Mouse (Mus musculus): Measurements from ENCODE around the gene Exph5. TPM values are rescaled to one million over a fixed set of nuclear protein-coding genes. Genes with fewer than 3 reads are reported as not detected.

Gene Exph5
- polyA plus RNA-seq, 1 experiment from 2014 or later: 6.5 TPM

DNA sequence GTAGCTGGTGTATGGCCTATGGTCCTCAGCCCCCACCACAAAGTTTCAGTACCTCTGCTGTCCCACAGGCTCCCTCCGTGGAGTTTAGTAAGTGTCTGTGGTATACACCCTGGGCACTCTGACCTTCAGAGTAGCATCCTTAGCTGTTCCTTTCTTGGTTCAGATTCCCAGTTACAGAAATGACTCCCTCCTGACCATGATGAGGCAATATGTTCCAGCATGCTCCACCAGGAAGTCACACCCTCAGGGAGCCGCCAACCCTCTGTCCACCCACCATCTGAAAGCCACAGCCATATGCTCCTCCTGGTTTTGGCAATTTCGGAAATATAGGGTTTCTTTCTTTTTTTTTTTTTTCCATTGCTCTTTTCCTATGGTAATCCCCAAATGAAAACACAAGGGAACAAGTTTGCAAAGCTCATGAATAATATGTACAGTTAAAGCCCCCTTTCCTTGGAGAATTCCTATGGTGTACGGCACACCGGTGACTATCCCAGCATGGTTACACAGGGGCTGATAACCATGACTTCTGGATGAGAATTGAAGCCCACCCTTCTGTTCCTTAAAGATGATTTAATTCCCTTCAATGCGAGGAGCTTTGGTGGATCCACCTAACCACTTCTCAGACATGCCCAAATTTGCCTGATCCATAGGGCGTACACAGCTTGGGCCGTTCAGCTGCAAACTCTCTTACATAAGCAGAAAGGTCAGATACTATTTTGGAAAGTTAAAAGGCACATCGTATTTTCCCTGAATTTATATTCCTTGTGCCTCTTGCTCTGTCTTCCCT is 43.4 kb downstream of the Exph5 start:
- DNase-seq (ENCODE audit: low spot score): no peak

DNA sequence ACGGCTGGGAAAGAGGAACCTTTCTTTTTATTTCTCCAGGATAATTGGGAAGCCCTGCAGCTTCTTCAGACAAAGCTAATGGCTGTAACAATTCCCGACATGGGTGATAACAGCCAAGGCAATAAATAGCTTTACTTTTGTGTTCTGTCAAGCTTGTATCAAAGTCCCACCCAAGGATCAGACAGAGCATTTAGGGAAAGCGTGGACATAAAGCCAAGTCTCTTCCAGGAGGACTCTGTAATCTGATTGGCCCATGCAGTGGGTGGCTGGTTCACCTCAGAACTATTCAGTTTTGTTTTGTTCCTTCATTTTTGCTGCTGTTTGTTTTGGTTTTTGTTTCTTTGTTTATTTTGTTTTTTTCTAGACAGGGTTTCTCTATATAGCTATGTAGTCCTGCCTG is 44.3 kb downstream of the Exph5 start:
- Histone ChIP-seq H3K9ac (ENCODE audit: low read length) (no peak overlapping the region), H3K9me3 (ENCODE audit: control insufficient read depth, low read length) (no peaks in the 10 kb centered on the region), H3K4me3 (ENCODE audit: low read depth, low read length) (no peak overlapping the region), H3K27me3 (ENCODE audit: control insufficient read depth, insufficient read depth, low read length) (no peaks in the 10 kb centered on the region), H3K4me1 (replicated peaks; ENCODE audit: control insufficient read depth, insufficient read depth) (no peaks in the 10 kb centered on the region; the same call in 1 of the 2 replicates), H3K27ac (replicated peaks) (no peak overlapping the region; the same call in 1 of the 2 replicates), H3K36me3 (ENCODE audit: control insufficient read depth, insufficient read depth, low read length) (no peaks in the 10 kb centered on the region), H3K4me2 (replicated peaks; ENCODE audit: low read depth) (no peak overlapping the region)
- DNase-seq (ENCODE audit: low spot score) (no peak), ATAC-seq (ENCODE audit: low FRiP score, low TSS enrichment) (no peak)
- TF ChIP-seq EP300 (optimal IDR thresholded peaks at IDR 0.05): no peak
- TF ChIP-seq CTCF (IDR thresholded peaks at IDR 0.05; ENCODE audit: low read depth): no peak
- 55% methylated on average over 3 of the region's 3 CpGs for WGBS

More for the DNA sequence above, 43.4 kb downstream of the Exph5 start:
- no peak for ATAC-seq (ENCODE audit: low FRiP score, low TSS enrichment)
- H3K9ac ChIP-seq (ENCODE audit: low read length): no peak overlapping the region
- H3K27ac ChIP-seq (replicated peaks): no peak overlapping the region; the same call in 1 of the 2 replicates
- no peaks in the 10 kb centered on the region for H3K27me3 ChIP-seq (ENCODE audit: control insufficient read depth, insufficient read depth, low read length)
- no peaks in the 10 kb centered on the region; the same call in 1 of the 2 replicates for H3K4me1 ChIP-seq (replicated peaks; ENCODE audit: control insufficient read depth, insufficient read depth)
- WGBS: 69% methylated on average over 9 of the region's 9 CpGs
- no peaks in the 10 kb centered on the region for H3K9me3 ChIP-seq (ENCODE audit: control insufficient read depth, low read length)
- no peak overlapping the region for H3K4me2 ChIP-seq (replicated peaks; ENCODE audit: low read depth)
- TF ChIP-seq EP300 (optimal IDR thresholded peaks at IDR 0.05): no peak
- TF ChIP-seq CTCF (IDR thresholded peaks at IDR 0.05; ENCODE audit: low read depth): no peak
- H3K36me3 ChIP-seq (ENCODE audit: control insufficient read depth, insufficient read depth, low read length): no peaks in the 10 kb centered on the region
- no peak overlapping the region for H3K4me3 ChIP-seq (ENCODE audit: low read depth, low read length)

- TF ChIP-seq CTCF (IDR thresholded peaks at IDR 0.05; ENCODE audit: low read depth): no peak
- Histone ChIP-seq H3K9me3 (ENCODE audit: control insufficient read depth, low read length) (no peaks in the 10 kb centered on the region), H3K4me1 (replicated peaks; ENCODE audit: control insufficient read depth, insufficient read depth) (no peaks in the 10 kb centered on the region; the same call in 1 of the 2 replicates), H3K36me3 (ENCODE audit: control insufficient read depth, insufficient read depth, low read length) (no peaks in the 10 kb centered on the region), H3K9ac (ENCODE audit: low read length) (no peak overlapping the region), H3K4me3 (ENCODE audit: low read depth, low read length) (no peak overlapping the region), H3K27ac (replicated peaks) (no peak overlapping the region), H3K27me3 (ENCODE audit: control insufficient read depth, insufficient read depth, low read length) (no peaks in the 10 kb centered on the region), H3K4me2 (replicated peaks; ENCODE audit: low read depth) (no peak overlapping the region)
- ATAC-seq (ENCODE audit: low FRiP score, low TSS enrichment): no peak
- DNase-seq (ENCODE audit: low spot score): no peak
- WGBS: 42% methylated on average over 6 of the region's 6 CpGs
Observed at GRCm38 (mm10) chr9:53346402-53346801, 44.9 kb downstream of the Exph5 start.

DNA sequence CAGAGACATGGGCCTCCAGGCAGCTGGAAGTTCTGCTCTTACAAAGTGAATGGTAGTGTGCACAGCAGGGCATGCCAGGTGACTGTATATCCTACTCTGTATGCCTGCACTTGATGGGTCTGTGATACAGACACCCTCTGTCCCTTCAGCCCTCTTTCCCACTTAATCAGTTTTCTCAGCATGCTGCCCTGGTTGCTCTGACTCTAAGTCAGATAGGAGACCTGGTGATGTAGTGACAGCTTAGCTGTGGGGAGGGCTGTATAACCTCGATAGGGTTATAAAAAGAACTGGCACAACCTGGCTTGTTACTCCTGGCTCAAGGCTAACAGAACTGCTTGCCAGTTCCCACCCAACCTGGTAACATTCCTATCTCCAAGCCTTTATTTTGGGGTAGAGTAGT is 47.7 kb downstream of the Exph5 start:
- Histone ChIP-seq H3K36me3 (ENCODE audit: control insufficient read depth, insufficient read depth, low read length) (no peaks in the 10 kb centered on the region), H3K4me3 (ENCODE audit: low read depth, low read length) (no peak overlapping the region), H3K27me3 (ENCODE audit: control insufficient read depth, insufficient read depth, low read length) (no peaks in the 10 kb centered on the region), H3K27ac (replicated peaks) (no peak overlapping the region), H3K4me1 (replicated peaks; ENCODE audit: control insufficient read depth, insufficient read depth) (no peaks in the 10 kb centered on the region; the same call in 1 of the 2 replicates), H3K9me3 (ENCODE audit: control insufficient read depth, low read length) (no peaks in the 10 kb centered on the region), H3K4me2 (replicated peaks; ENCODE audit: low read depth) (no peak overlapping the region), H3K9ac (ENCODE audit: low read length) (no peak overlapping the region)
- ATAC-seq (ENCODE audit: low FRiP score, low TSS enrichment) (no peak), DNase-seq (ENCODE audit: low spot score) (no peak)
- WGBS: 64% methylated on average over 1 of the region's 1 CpGs
- TF ChIP-seq EP300 (optimal IDR thresholded peaks at IDR 0.05) (no peak), CTCF (IDR thresholded peaks at IDR 0.05; ENCODE audit: low read depth) (no peak)

DNA sequence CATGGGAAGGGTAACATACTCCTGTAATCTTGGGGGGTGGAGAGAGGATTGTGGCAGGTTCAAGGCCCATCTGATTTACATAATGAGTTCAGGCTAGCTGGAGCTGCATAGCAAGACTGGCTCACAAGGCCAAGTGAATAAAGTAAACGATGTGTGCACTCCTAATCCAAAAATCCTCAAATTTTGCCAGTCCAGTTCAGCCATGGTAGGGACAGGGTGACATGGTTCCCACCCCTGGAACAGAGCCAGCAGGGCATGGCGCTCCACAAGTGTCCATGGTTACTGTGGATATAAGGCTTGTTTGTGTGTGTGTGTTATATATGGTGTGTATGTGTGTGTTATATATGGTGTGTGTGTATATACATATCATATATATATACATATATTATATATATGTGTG is 48.9 kb downstream of the Exph5 start:
- TF ChIP-seq EP300 (optimal IDR thresholded peaks at IDR 0.05): no peak
- no peak for TF ChIP-seq CTCF (IDR thresholded peaks at IDR 0.05; ENCODE audit: low read depth)
- no peak for DNase-seq (ENCODE audit: low spot score)
- no peak overlapping the region for H3K4me3 ChIP-seq (ENCODE audit: low read depth, low read length)

GRCm38 (mm10) chr9:53351899-53352298 is 50.4 kb downstream of the Exph5 start:
- Histone ChIP-seq H3K4me2 (replicated peaks; ENCODE audit: low read depth) (no peak overlapping the region), H3K9me3 (ENCODE audit: control insufficient read depth, low read length) (no peaks in the 10 kb centered on the region), H3K4me3 (ENCODE audit: low read depth, low read length) (no peak overlapping the region), H3K9ac (ENCODE audit: low read length) (no peak overlapping the region), H3K36me3 (ENCODE audit: control insufficient read depth, insufficient read depth, low read length) (no peaks in the 10 kb centered on the region), H3K4me1 (replicated peaks; ENCODE audit: control insufficient read depth, insufficient read depth) (no peaks in the 10 kb centered on the region; the same call in 1 of the 2 replicates), H3K27ac (replicated peaks) (no peak overlapping the region), H3K27me3 (ENCODE audit: control insufficient read depth, insufficient read depth, low read length) (no peaks in the 10 kb centered on the region)
- peak; percentile 63; the same call in 1 of the 2 replicates for ATAC-seq (ENCODE audit: low FRiP score, low TSS enrichment)
- whole genome bisulfite sequencing: 62% methylated on average over 6 of the region's 6 CpGs
- no peak for TF ChIP-seq CTCF (IDR thresholded peaks at IDR 0.05; ENCODE audit: low read depth)
- TF ChIP-seq EP300 (optimal IDR thresholded peaks at IDR 0.05): no peak
- no peak for DNase-seq (ENCODE audit: low spot score)

More for the DNA sequence above, 48.9 kb downstream of the Exph5 start:
- no peak overlapping the region for H3K4me2 ChIP-seq (replicated peaks; ENCODE audit: low read depth)
- H3K9me3 ChIP-seq (ENCODE audit: control insufficient read depth, low read length): no peaks in the 10 kb centered on the region
- H3K27ac ChIP-seq (replicated peaks): no peak overlapping the region
- WGBS: 90% methylated on average over 2 of the region's 2 CpGs
- H3K9ac ChIP-seq (ENCODE audit: low read length): no peak overlapping the region
- H3K4me1 ChIP-seq (replicated peaks; ENCODE audit: control insufficient read depth, insufficient read depth): no peaks in the 10 kb centered on the region; the same call in 1 of the 2 replicates
- H3K36me3 ChIP-seq (ENCODE audit: control insufficient read depth, insufficient read depth, low read length): no peaks in the 10 kb centered on the region
- no peaks in the 10 kb centered on the region for H3K27me3 ChIP-seq (ENCODE audit: control insufficient read depth, insufficient read depth, low read length)
- no peak for ATAC-seq (ENCODE audit: low FRiP score, low TSS enrichment)
